Mouse (Mus musculus): ENCODE data around the gene C2cd2. TPM values are rescaled to one million over a fixed set of nuclear protein-coding genes. Genes with fewer than 3 reads are reported as not detected.

C2cd2 gene
- polyA plus RNA-seq, 1 experiment from 2014 or later: 15.5 TPM

DNA sequence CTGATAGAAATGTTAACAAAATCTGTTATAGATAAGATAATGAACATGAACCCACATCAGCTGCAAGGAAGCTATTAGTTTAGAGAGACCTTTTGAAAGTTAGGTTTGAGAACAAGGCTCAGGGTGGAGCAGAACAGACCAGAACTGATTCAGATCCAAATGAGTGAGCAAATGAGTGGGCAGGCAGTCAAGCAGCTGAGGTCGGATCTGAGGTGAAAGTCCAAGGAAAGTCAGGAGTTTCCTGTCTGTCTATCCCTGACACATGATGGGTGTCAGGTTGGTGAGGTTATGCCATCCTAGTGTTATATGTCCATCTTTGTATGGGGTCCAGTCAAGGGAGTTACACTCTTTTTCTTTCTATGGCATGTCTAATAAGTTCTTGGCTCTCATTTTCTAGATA is 32.9 kb downstream of the C2cd2 start:
- H3K27me3 ChIP-seq (ENCODE audit: insufficient read depth, low read length): no peaks in the 10 kb centered on the region
- WGBS: 26% methylated on average over 1 of the region's 1 CpGs
- H3K4me1 ChIP-seq (replicated peaks; ENCODE audit: insufficient read depth, low read length): no peaks in the 10 kb centered on the region
- no peak overlapping the region for H3K9ac ChIP-seq (ENCODE audit: low read depth, low read length)
- no peak for TF ChIP-seq CTCF (IDR thresholded peaks at IDR 0.05; ENCODE audit: low read depth)
- no peak for DNase-seq (ENCODE audit: low spot score)
- no peak overlapping the region for H3K4me3 ChIP-seq (replicated peaks; ENCODE audit: low read depth, low read length)
- no peak overlapping the region for H3K4me2 ChIP-seq (ENCODE audit: low read length)
- H3K36me3 ChIP-seq (ENCODE audit: insufficient read depth, low read length): no peaks in the 10 kb centered on the region
- no peaks in the 10 kb centered on the region for H3K9me3 ChIP-seq (replicated peaks; ENCODE audit: low read length)
- ATAC-seq (replicated peaks; ENCODE audit: low FRiP score, low read depth): no peak
- H3K27ac ChIP-seq: no peak overlapping the region

DNA sequence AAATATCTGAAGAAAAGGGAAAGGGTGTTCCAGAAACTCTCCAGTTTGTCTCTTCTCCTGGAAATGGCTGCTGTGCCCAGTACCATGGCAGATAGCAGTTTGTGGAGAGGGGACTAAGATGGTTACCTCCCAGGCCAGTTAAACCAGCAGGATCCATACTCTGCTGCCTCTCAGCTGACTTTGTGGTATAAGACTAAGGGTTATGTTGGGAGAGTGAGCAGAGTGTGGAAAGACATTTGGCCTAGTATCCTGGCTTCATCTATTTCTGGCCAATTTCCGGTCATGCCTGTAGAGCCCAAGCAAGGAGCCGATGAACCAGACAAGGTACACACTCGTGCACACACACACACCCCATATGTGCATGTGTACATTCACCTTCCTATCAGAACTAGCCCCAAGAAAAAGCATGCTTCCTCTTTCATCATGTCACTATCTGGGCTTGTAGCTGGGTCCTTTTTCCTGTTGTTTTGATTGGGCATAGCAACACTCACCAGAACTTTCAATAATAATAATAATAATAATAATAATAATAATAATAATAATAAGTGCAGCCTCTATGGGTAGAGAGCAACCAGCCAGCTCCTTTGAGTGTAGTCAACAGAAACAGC is 35.0 kb downstream of the C2cd2 start:
- Histone ChIP-seq H3K4me1 (replicated peaks; ENCODE audit: insufficient read depth, low read length) (no peaks in the 10 kb centered on the region), H3K4me3 (replicated peaks; ENCODE audit: low read depth, low read length) (no peak overlapping the region), H3K9ac (ENCODE audit: low read depth, low read length) (no peak overlapping the region), H3K4me2 (ENCODE audit: low read length) (no peak overlapping the region), H3K36me3 (ENCODE audit: insufficient read depth, low read length) (no peaks in the 10 kb centered on the region), H3K27me3 (ENCODE audit: insufficient read depth, low read length) (no peaks in the 10 kb centered on the region), H3K27ac (no peak overlapping the region), H3K9me3 (replicated peaks; ENCODE audit: low read length) (no peaks in the 10 kb centered on the region)
- ATAC-seq (replicated peaks; ENCODE audit: low FRiP score, low read depth) (no peak), DNase-seq (ENCODE audit: low spot score) (no peak)
- 86% methylated on average over 3 of the region's 3 CpGs for WGBS
- no peak for TF ChIP-seq CTCF (IDR thresholded peaks at IDR 0.05; ENCODE audit: low read depth)

DNA sequence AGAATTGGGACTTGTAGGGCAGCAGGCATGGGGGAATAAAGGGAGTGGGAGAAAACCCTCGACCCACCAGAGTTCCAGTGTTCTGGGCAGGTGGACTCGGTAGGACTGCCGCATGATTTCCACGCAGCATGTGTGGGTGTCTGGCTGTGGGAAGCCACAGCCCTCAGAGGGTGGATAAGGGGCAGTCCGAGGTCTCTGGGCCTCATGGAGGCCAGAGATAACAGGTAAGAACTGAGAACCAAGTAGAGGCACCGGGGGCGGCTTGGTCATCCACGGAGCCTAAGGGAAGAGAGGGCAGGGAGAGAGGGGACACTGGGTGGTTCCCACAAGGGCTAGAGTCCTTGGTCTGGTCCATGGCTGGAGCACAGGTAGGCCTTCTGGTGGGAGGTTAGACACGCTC is 36.0 kb downstream of the C2cd2 start:
- Histone ChIP-seq H3K4me1 (replicated peaks; ENCODE audit: insufficient read depth, low read length) (no peaks in the 10 kb centered on the region), H3K36me3 (ENCODE audit: insufficient read depth, low read length) (no peaks in the 10 kb centered on the region), H3K4me3 (replicated peaks; ENCODE audit: low read depth, low read length) (no peak overlapping the region), H3K9me3 (replicated peaks; ENCODE audit: low read length) (no peaks in the 10 kb centered on the region), H3K27ac (no peak overlapping the region), H3K9ac (ENCODE audit: low read depth, low read length) (no peak overlapping the region), H3K27me3 (ENCODE audit: insufficient read depth, low read length) (no peaks in the 10 kb centered on the region), H3K4me2 (ENCODE audit: low read length) (no peak overlapping the region)
- DNase-seq (ENCODE audit: low spot score) (no peak), ATAC-seq (replicated peaks; ENCODE audit: low FRiP score, low read depth) (no peak)
- TF ChIP-seq CTCF (IDR thresholded peaks at IDR 0.05; ENCODE audit: low read depth): no peak
- WGBS: 85% methylated on average over 9 of the region's 9 CpGs

DNA sequence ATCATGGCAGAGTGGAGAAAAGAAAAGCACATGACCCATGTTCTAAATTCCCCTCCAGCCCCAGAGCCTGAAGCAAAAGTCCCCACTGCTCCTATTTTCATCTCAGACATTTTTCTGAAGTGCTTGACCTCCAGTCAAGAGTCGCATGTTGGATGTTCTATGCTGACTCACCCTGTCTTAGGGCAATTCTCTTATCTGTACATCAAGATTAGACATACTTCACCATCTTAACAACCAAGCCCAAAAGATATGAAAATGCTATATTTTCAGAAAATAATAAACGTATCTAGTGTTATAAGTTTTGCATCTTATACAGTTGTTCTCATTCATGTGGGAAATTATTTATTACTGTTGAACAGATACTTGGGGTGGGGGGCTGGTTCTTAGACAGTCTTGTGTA is 36.6 kb downstream of the C2cd2 start:
- TF ChIP-seq CTCF (IDR thresholded peaks at IDR 0.05; ENCODE audit: low read depth): no peak
- H3K4me1 ChIP-seq (replicated peaks; ENCODE audit: insufficient read depth, low read length): peaks cover 6% of the 10 kb centered on the region; the same call in 1 of the 2 replicates
- no peaks in the 10 kb centered on the region for H3K27me3 ChIP-seq (ENCODE audit: insufficient read depth, low read length)
- no peak overlapping the region for H3K4me3 ChIP-seq (replicated peaks; ENCODE audit: low read depth, low read length)
- ATAC-seq (replicated peaks; ENCODE audit: low FRiP score, low read depth) (no peak), DNase-seq (ENCODE audit: low spot score) (no peak)
- H3K4me2 ChIP-seq (ENCODE audit: low read length): no peak overlapping the region
- no peak overlapping the region for H3K27ac ChIP-seq
- H3K9me3 ChIP-seq (replicated peaks; ENCODE audit: low read length): no peaks in the 10 kb centered on the region
- WGBS: 74% methylated on average over 2 of the region's 2 CpGs
- no peak overlapping the region for H3K9ac ChIP-seq (ENCODE audit: low read depth, low read length)
- H3K36me3 ChIP-seq (ENCODE audit: insufficient read depth, low read length): no peaks in the 10 kb centered on the region

DNA sequence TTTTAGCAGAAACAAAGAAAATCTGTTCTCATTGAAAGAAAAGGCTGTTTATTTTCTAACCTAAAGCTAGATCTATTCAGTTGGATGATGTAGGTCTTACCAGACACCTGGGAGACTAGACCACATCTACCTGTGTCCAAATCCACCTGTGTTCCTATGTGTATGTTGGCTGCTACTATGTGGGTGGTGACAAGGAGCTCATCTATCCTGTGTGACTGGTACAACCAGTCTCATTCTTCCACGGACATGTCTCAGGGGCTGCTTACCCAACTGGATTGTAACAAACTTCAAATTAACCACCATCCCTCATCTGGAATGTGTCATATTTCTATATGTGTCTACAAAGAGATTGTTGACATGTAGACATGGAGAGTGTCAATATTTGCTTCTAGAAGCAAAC is 38.7 kb downstream of the C2cd2 start:
- Histone ChIP-seq H3K9me3 (replicated peaks; ENCODE audit: low read length) (no peaks in the 10 kb centered on the region), H3K27me3 (ENCODE audit: insufficient read depth, low read length) (no peaks in the 10 kb centered on the region), H3K36me3 (ENCODE audit: insufficient read depth, low read length) (no peaks in the 10 kb centered on the region), H3K9ac (ENCODE audit: low read depth, low read length) (no peak overlapping the region), H3K4me2 (ENCODE audit: low read length) (no peak overlapping the region), H3K27ac (no peak overlapping the region), H3K4me1 (replicated peaks; ENCODE audit: insufficient read depth, low read length) (peaks cover 11% of the 10 kb centered on the region; the same call in 1 of the 2 replicates), H3K4me3 (replicated peaks; ENCODE audit: low read depth, low read length) (no peak overlapping the region)
- no peak for TF ChIP-seq CTCF (IDR thresholded peaks at IDR 0.05; ENCODE audit: low read depth)
- ATAC-seq (replicated peaks; ENCODE audit: low FRiP score, low read depth) (no peak), DNase-seq (ENCODE audit: low spot score) (no peak)
- WGBS: 64% methylated on average over 1 of the region's 1 CpGs

DNA sequence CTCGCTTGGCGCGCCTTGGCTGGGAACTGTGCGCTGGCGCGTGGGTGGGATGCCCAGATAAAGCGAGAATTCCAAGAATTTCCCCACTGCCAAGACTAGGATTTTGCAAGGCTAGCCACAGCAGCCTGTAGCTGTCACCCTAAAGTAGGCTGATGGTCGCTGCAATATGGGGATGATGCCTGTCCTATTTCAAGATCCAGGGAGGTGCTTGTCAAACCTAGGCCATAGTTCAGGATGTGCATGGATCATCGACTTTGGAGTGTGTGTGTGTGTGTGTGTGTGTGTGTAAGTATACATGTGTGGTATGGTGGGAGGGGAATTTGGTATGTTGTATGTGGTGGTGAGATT is 39.6 kb downstream of the C2cd2 start:
- H3K27ac ChIP-seq: no peak overlapping the region

More for the DNA sequence above, 39.6 kb downstream of the C2cd2 start:
- WGBS: 2% methylated on average over 9 of the region's 9 CpGs
- peak overlapping the region; percentile 83 for H3K9ac ChIP-seq (ENCODE audit: low read depth, low read length)
- peak; percentile 23; the same call in 1 of the 2 replicates for ATAC-seq (replicated peaks; ENCODE audit: low FRiP score, low read depth)
- no peaks in the 10 kb centered on the region for H3K27me3 ChIP-seq (ENCODE audit: insufficient read depth, low read length)
- peaks cover 11% of the 10 kb centered on the region; the same call in 1 of the 2 replicates for H3K4me1 ChIP-seq (replicated peaks; ENCODE audit: insufficient read depth, low read length)
- no peaks in the 10 kb centered on the region for H3K36me3 ChIP-seq (ENCODE audit: insufficient read depth, low read length)
- H3K4me2 ChIP-seq (ENCODE audit: low read length): peak overlapping the region; percentile 86
- peak overlapping the region; percentile 87 for H3K4me3 ChIP-seq (replicated peaks; ENCODE audit: low read depth, low read length)
- no peak for TF ChIP-seq CTCF (IDR thresholded peaks at IDR 0.05; ENCODE audit: low read depth)
- no peak for DNase-seq (ENCODE audit: low spot score)
- H3K9me3 ChIP-seq (replicated peaks; ENCODE audit: low read length): no peaks in the 10 kb centered on the region

Data from kidney, postnatal 0 days (tissue).